Mouse (Mus musculus) embryonic facial prominence, embryonic 13.5 days (tissue): ENCODE results near the gene Hist1h2bb. TPM values are rescaled to one million over a fixed set of nuclear protein-coding genes. Genes with fewer than 3 reads are reported as not detected.
A peak's percentile ranks its signal among the peaks of the same experiment; 100 is the strongest.
"Not testable (repeated sequence)": the region's sequence is repeated elsewhere in the genome, so short reads cannot be mapped to it uniquely, and the experiment has no call there.

Source experiments
- ATAC-seq: fragments of 200-750 bp; cut with Nextera tagmentation; 2 replicates; pipeline ENCODE4 v1.8.0; 2017; ENCODE audit warnings: low read depth; ENCODE audit not compliant: insufficient number of reproducible peaks, insufficient read depth, low FRiP score, low TSS enrichment
- H3K27ac ChIP-seq: fragments of 300-500 bp; sonication (generic); 2 replicates; pipeline ENCODE4 v1.5.1; 2015; ENCODE audit warnings: moderate library complexity, mild to moderate bottlenecking, inconsistent platforms
- H3K27me3 ChIP-seq: fragments of 300-500 bp; sonication (generic); 2 replicates; pipeline ENCODE4 v1.6.1; 2015; ENCODE audit warnings: mild to moderate bottlenecking, inconsistent platforms
- H3K36me3 ChIP-seq: fragments of 300-500 bp; sonication (generic); 2 replicates; pipeline ENCODE4 v1.6.1; 2015; ENCODE audit warnings: mild to moderate bottlenecking, inconsistent platforms
- H3K4me1 ChIP-seq: fragments of 300-500 bp; sonication (generic); 2 replicates; pipeline ENCODE4 v1.6.1; 2015; ENCODE audit warnings: inconsistent platforms
- H3K4me2 ChIP-seq: fragments of 300-500 bp; sonication (generic); 2 replicates; pipeline ENCODE4 v1.6.1; 2015; ENCODE audit warnings: moderate library complexity, mild to moderate bottlenecking, inconsistent platforms
- H3K4me3 ChIP-seq: fragments of 300-500 bp; sonication (generic); 2 replicates; pipeline ENCODE4 v1.5.1; 2015; ENCODE audit warnings: mild to moderate bottlenecking, inconsistent platforms
- H3K9ac ChIP-seq: fragments of 300-500 bp; sonication (generic); 2 replicates; pipeline ENCODE4 v1.6.1; 2015; ENCODE audit warnings: mild to moderate bottlenecking, inconsistent platforms
- H3K9me3 ChIP-seq: fragments of 300-500 bp; sonication (generic); 2 replicates; pipeline ENCODE4 v1.6.1; 2016; ENCODE audit warnings: inconsistent platforms
- WGBS: fragments of 180-500 bp; shearing (Covaris S2); methylation state at CpG from one replicate; pipeline ENCODE4 v1.1.7; 2015; ENCODE audit warnings: mixed read lengths; 5-methylcytosine and 5-hydroxymethylcytosine counted together
- polyA plus RNA-seq: library from polyadenylated mRNA; unstranded; fragments of >200 nt; fragmentation: Nextera tagmentation; extraction: Ambion mirVana; gene quantifications from 2 replicates; pipeline ENCODE4 v1.2.1, GENCODE M21; 2015

Gene Hist1h2bb
- polyA plus RNA-seq, 1 experiment from 2014 or later: 4.2 TPM

DNA sequence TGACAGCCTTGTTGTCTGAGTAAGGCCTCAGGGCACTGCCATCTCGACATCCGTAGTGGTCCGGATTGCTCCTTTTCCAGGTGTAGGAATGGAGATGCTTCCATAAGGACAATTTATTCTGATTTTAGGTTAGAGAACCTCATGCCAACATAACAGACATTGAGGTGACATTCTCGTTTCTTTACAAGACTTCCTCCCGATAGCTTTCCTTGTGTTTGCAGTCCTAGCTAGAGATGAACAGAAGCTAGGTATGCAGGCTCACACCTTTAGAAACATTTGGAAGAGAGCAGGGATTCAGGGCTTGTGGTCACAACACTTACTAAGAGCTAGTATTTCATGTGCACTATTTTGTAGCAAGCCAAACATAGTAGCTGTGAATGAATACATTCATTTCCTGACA, 3.3 kb upstream of the Hist1h2bb start:
- H3K4me3 ChIP-seq: no peak overlapping the region
- peaks cover 23% of the 10 kb centered on the region for H3K4me1 ChIP-seq
- H3K36me3 ChIP-seq: no peaks in the 10 kb centered on the region
- H3K27me3 ChIP-seq: no peaks in the 10 kb centered on the region
- no peaks in the 10 kb centered on the region for H3K9me3 ChIP-seq
- peak overlapping the region; percentile 22; the same call in 1 of the 2 replicates for H3K27ac ChIP-seq
- ATAC-seq: no peak
- no peak overlapping the region for H3K9ac ChIP-seq
- WGBS: 70% methylated on average over 5 of the region's 5 CpGs
- H3K4me2 ChIP-seq: no peak overlapping the region; the same call in 1 of the 2 replicates

DNA sequence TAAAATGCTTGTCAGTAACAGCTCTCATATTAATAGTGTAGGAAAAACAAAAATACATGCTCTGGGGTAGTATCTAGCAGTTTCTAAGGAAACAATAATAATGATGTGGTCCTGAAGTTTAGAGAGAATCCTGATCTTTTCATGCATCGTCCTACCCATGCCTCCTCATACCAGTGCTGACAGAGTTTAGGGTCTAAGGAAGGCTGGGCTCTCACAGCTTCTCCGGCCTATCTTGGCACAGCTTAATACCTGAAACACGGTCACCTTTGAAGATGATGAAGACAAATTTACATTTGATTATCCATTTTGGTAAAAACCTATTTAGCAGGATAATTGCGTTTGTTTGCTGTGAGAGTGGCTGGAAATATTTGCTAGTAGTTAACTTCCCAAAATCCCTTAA, 2.6 kb upstream of the Hist1h2bb start:
- no peak for ATAC-seq
- 37% methylated on average over 4 of the region's 4 CpGs for WGBS

DNA sequence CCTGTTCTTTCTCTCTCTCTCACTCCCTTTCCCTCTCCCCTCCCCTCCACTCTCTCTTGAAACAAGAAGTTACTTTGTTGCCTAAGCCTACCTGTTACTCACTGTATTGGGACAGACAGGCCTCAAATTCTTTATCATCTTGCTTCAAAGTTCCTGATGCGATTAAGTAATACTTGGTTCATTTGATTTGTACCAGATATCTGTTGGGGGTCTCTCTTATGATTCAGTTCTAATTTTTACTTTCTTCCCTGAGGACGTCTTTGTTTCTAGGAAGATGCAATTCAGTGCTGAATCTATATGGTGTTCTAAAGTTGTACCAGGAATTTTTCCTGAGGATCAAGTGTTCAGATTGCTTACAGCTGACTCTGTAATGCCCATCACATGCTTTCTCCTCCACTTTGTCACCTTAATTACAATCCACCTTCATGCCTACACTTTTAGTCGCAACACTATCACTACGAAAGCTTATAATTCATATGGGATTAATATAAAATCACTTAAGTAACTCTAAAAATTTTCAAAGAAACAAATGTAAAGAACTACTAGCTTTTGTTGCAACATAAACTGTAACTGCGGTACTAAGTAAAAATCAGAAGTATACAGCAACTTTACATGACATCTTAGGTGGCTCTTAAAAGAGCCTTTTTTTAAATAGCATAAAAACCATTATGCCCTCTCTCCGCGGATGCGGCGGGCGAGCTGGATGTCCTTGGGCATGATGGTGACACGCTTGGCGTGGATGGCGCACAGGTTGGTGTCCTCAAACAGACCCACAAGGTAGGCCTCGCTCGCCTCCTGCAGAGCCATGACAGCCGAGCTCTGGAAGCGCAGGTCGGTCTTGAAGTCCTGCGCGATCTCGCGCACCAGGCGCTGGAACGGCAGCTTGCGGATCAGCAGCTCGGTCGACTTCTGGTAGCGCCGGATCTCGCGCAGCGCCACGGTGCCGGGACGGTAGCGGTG, 1.8 kb upstream of the Hist1h2bb start:
- peak overlapping the region; percentile 48 for H3K4me3 ChIP-seq
- under 1% methylated on average over 16 of the region's 36 CpGs for WGBS

More for the DNA sequence above, 2.6 kb upstream of the Hist1h2bb start:
- H3K36me3 ChIP-seq: no peaks in the 10 kb centered on the region
- H3K4me3 ChIP-seq: peak overlapping the region; percentile 48
- peaks cover 28% of the 10 kb centered on the region for H3K4me1 ChIP-seq
- no peaks in the 10 kb centered on the region for H3K9me3 ChIP-seq
- no peaks in the 10 kb centered on the region for H3K27me3 ChIP-seq
- H3K9ac ChIP-seq: peak overlapping the region; percentile 57; the same call in 1 of the 2 replicates
- peak overlapping the region; percentile 73 for H3K4me2 ChIP-seq
- H3K27ac ChIP-seq: peak overlapping the region; percentile 99

GRCm38 (mm10) chr13:23745381-23746161, 963 bp upstream of the Hist1h2bb start, which contains the start of gene Hist1h3c:
TSS of gene Hist1h3c (minus strand) at chr13:23745602.
- peak; percentile 50; the same call in 1 of the 2 replicates for ATAC-seq

More for the DNA sequence above, 1.8 kb upstream of the Hist1h2bb start:
- no peaks in the 10 kb centered on the region for H3K9me3 ChIP-seq
- peak overlapping the region; percentile 71 for H3K9ac ChIP-seq
- H3K27ac ChIP-seq: peak overlapping the region; percentile 99
- peaks cover 28% of the 10 kb centered on the region for H3K4me1 ChIP-seq
- H3K36me3 ChIP-seq: no peaks in the 10 kb centered on the region
- peak overlapping the region; percentile 73 for H3K4me2 ChIP-seq
- no peaks in the 10 kb centered on the region for H3K27me3 ChIP-seq
- no peak for ATAC-seq

DNA sequence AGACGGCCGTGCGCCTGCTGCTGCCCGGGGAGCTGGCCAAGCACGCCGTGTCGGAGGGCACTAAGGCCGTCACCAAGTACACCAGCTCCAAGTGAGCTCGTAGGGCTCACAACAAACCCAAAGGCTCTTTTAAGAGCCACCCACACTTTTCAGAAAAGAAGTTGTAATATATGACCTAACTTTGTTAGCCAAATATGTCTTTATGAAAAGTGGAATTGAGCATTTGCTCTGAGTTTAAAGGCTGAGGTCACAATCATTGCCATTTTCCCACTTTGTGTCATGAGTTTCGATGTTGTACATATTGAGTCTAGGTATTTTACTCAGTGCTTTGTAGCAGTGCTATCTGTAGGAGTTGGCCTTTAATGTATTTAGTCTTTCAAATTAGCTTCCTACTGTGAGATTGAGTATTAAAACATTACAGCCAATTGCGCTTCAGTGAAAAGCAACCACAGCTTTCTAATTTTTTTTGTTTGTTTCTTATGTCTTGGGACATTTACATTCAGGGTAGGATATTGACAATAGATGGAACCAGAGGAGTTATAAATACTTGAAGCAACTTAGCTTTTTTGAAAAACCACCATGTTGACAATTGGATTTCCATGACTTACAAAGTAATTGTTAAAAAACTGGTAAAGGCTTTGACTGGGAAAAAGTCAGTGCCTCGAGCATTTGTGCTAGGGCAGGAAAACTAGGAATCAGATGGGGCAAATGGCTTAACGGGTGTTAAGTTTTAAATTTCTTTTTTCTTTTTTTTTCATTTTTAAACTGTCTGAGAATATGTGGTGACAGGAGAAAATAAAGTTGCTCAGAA, 752 bp downstream of the Hist1h2bb start:
- H3K9ac ChIP-seq: peak overlapping the region; percentile 75
- H3K4me3 ChIP-seq: peak overlapping the region; percentile 48
- peak overlapping the region; percentile 99 for H3K27ac ChIP-seq
- no peaks in the 10 kb centered on the region for H3K27me3 ChIP-seq
- H3K4me1 ChIP-seq: peaks cover 28% of the 10 kb centered on the region
- H3K4me2 ChIP-seq: peak overlapping the region; percentile 73
- no peaks in the 10 kb centered on the region for H3K9me3 ChIP-seq
- ATAC-seq: no peak
- WGBS: 3% methylated on average over 13 of the region's 13 CpGs
- H3K36me3 ChIP-seq: no peaks in the 10 kb centered on the region

More at GRCm38 (mm10) chr13:23745381-23746161, 963 bp upstream of the Hist1h2bb start, which contains the start of gene Hist1h3c:
- peak within 1 kb of the TSS; percentile 99 for H3K27ac ChIP-seq
- no peaks in the 10 kb centered on the region for H3K27me3 ChIP-seq
- H3K36me3 ChIP-seq: no peaks in the 10 kb centered on the region
- peaks cover 28% of the 10 kb centered on the region for H3K4me1 ChIP-seq
- H3K4me3 ChIP-seq: peak within 1 kb of the TSS; percentile 48
- no peaks in the 10 kb centered on the region for H3K9me3 ChIP-seq
- H3K9ac ChIP-seq: peak within 1 kb of the TSS; percentile 75
- WGBS: under 1% methylated on average over 25 of the region's 28 CpGs
- peak within 1 kb of the TSS; percentile 73 for H3K4me2 ChIP-seq

DNA sequence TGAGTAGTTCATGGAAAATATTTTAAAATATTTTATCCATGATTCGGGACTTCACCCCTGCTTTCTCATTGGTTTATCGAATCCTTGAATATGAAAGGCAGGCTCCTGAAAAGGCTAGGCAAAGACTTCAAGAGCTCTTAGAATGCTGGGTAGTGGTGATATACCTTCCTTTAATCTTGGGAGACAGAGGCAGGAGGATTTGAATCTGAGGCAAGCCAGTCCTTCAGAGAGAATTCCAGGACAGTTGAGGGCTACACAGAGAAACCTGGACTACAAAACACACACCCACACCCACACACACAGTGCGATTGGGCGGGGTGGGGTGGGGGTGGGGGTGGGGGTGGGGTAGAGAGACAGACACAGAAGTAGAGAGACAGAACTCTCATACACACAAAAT, 1.4 kb downstream of the Hist1h2bb start:
- Histone ChIP-seq H3K9ac (peak overlapping the region; percentile 60; the same call in 1 of the 2 replicates), H3K4me2 (peak overlapping the region; percentile 73), H3K4me3 (peak overlapping the region; percentile 48), H3K9me3 (no peaks in the 10 kb centered on the region), H3K4me1 (peaks cover 31% of the 10 kb centered on the region), H3K27ac (peak overlapping the region; percentile 99), H3K36me3 (no peaks in the 10 kb centered on the region), H3K27me3 (no peaks in the 10 kb centered on the region)
- 11% methylated on average over 2 of the region's 4 CpGs for WGBS
- ATAC-seq: no peak

- Histone ChIP-seq H3K4me2 (no peak overlapping the region), H3K9me3 (no peaks in the 10 kb centered on the region), H3K36me3 (no peaks in the 10 kb centered on the region), H3K4me3 (no peak overlapping the region), H3K4me1 (peaks cover 21% of the 10 kb centered on the region; the same call in 1 of the 2 replicates), H3K9ac (no peak overlapping the region), H3K27me3 (no peaks in the 10 kb centered on the region), H3K27ac (peak overlapping the region; percentile 93)
- WGBS: 90% methylated on average over 5 of the region's 5 CpGs
- ATAC-seq: no peak
Measured at GRCm38 (mm10) chr13:23749563-23750121, 3.1 kb downstream of the Hist1h2bb start.

DNA sequence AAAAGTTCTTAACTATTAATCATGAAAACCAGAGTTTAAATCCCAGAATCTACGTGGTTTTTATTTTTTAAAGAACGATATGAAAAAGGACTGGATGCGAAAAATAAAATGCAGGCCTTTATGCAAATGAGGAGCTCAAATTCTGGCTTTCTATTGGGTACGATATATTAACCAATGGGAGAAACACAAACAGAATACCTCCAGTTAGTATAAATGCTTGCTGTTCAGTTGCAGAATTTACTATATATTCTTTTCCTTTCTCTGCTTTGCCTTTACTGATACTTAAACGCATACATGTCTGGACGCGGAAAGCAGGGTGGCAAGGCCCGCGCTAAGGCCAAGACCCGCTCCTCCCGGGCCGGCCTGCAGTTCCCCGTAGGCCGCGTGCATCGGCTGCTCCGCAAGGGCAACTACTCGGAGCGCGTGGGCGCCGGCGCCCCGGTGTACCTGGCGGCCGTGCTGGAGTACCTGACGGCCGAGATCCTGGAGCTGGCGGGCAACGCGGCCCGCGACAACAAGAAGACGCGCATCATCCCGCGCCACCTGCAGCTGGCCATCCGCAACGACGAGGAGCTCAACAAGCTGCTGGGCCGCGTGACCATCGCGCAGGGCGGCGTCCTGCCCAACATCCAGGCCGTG, 4.4 kb downstream of the Hist1h2bb start, which contains the start of gene Hist1h2ab:
Gene Hist1h2ab (plus strand): TSS at position 288 of the 639 bp plus-strand sequence.
- WGBS: under 1% methylated on average over 33 of the region's 47 CpGs
- H3K27ac ChIP-seq: peak within 1 kb of the TSS; percentile 96
- ATAC-seq: 0 out of 2 replicates have a peak, but pooled peaks have one; percentile 54
- H3K27me3 ChIP-seq, H3K9me3 ChIP-seq, H3K36me3 ChIP-seq: not testable (repeated sequence)
- peak within 1 kb of the TSS; percentile 71 for H3K9ac ChIP-seq
- peaks cover 21% of the 10 kb centered on the region; the same call in 1 of the 2 replicates for H3K4me1 ChIP-seq
- peak within 1 kb of the TSS; percentile 48 for H3K4me3 ChIP-seq
- peak within 1 kb of the TSS; percentile 67 for H3K4me2 ChIP-seq

- WGBS: 1% methylated on average over 11 of the region's 11 CpGs
- peak overlapping the region; percentile 67 for H3K4me2 ChIP-seq
- no peaks in the 10 kb centered on the region for H3K36me3 ChIP-seq
- no peaks in the 10 kb centered on the region for H3K9me3 ChIP-seq
- H3K27ac ChIP-seq: peak overlapping the region; percentile 96
- peak overlapping the region; percentile 71 for H3K9ac ChIP-seq
- no peaks in the 10 kb centered on the region for H3K27me3 ChIP-seq
- H3K4me3 ChIP-seq: peak overlapping the region; percentile 48
- peaks cover 21% of the 10 kb centered on the region; the same call in 1 of the 2 replicates for H3K4me1 ChIP-seq
- ATAC-seq: no peak
Measured at GRCm38 (mm10) chr13:23751478-23751956, 5.0 kb downstream of the Hist1h2bb start.
